8 mouse cellular contexts compared by ENCODE assay signal in genomic region chr2:110017616-110018505, GRCm38 (mm10). TPM values are rescaled to one million over a fixed set of nuclear protein-coding genes. Genes with fewer than 3 reads are reported as not detected.
DNase-seq lines count a peak whose midpoint lies in the region; ATAC-seq and TF ChIP-seq lines count a peak whose summit lies in the region.

TSS of gene Ccdc34 (plus strand) at chr2:110017817.

- intact Hi-C loops in left cerebral cortex, adult 2 months (cut with DNase I): loop anchor here (1.0 to 5.0 kb wide), 2 partner anchors 101 to 189 kb away; partner anchors contain the start of gene Lgr4

- DNase-seq in T-cell, adult 2 months (ENCODE audit: low spot score): peak; percentile 80
- DNase-seq in cerebellum, postnatal 36 days: peak; percentile 89 to 90
- peak; percentile 88 for DNase-seq in gastrocnemius, adult 18-20 months (ENCODE audit: low spot score)
- peak; percentile 97 for DNase-seq in hindbrain, postnatal 0 days (ENCODE audit: low spot score)
- peak; percentile 90 to 91 for DNase-seq in left cerebral cortex, adult 2 months (ENCODE audit: extremely low spot score in 1 of 2, low spot score in 2 of 2)
- DNase-seq in right cerebral cortex, adult 2 months (ENCODE audit: low spot score in 2 of 2): peak; percentile 92 to 94
- peak; percentile 92 for DNase-seq in urinary bladder, postnatal 14 days (ENCODE audit: low spot score)

- H3K4me2 ChIP-seq in hindbrain, postnatal 0 days (ENCODE audit: low read depth, low read length): peak within 1 kb of the TSS; percentile 90

- no peak for TF ChIP-seq CTCF in hindbrain, postnatal 0 days (IDR thresholded peaks at IDR 0.05; ENCODE audit: low read depth)
- TF ChIP-seq CTCF in left cerebral cortex, adult 2 months (IDR thresholded peaks at IDR 0.05): no peak

- peak within 1 kb of the TSS; percentile 84 for H3K27ac ChIP-seq in hindbrain, postnatal 0 days
- H3K27ac ChIP-seq in left cerebral cortex, adult 2 months: peak within 1 kb of the TSS; percentile 63

- H3K4me3 ChIP-seq in hindbrain, postnatal 0 days (ENCODE audit: low read length): peak within 1 kb of the TSS; percentile 70
- H3K4me3 ChIP-seq in left cerebral cortex, adult 2 months: peak within 1 kb of the TSS; percentile 79

- H3K27me3 ChIP-seq in hindbrain, postnatal 0 days (ENCODE audit: insufficient read depth, low read length): no peaks in the 10 kb centered on the region

- peak; percentile 99 for ATAC-seq in hindbrain, postnatal 0 days
- ATAC-seq in megakaryocyte, adult 5-6 weeks (ENCODE audit: poor library complexity, severe bottlenecking): peak; percentile 96

- WGBS in hindbrain, postnatal 0 days: under 1% methylated on average over 44 of the region's 55 CpGs

- H3K9ac ChIP-seq in hindbrain, postnatal 0 days (replicated peaks; ENCODE audit: low read length): peak within 1 kb of the TSS; percentile 75

- H3K9me3 ChIP-seq in hindbrain, postnatal 0 days (ENCODE audit: low read length): no peaks in the 10 kb centered on the region

- peaks cover 4% of the 10 kb centered on the region; the same call in 1 of the 2 replicates for H3K4me1 ChIP-seq in hindbrain, postnatal 0 days (ENCODE audit: insufficient read depth, low read length)

- no peaks in the 10 kb centered on the region; the same call in 1 of the 2 replicates for H3K36me3 ChIP-seq in hindbrain, postnatal 0 days (ENCODE audit: insufficient read depth, low read length)

RNA-seq across cellular contexts. Expression of gene Ccdc34, which starts in this region (rescaled TPM):
- 1 to 10 TPM; 2.4 to 2.8 TPM for total RNA-seq in gastrocnemius, adult 18-20 months (2021)
- 15.8 and 18.6 TPM in 2 replicates for total RNA-seq in hindbrain, postnatal 0 days (2014; rRNA removed)
- 30.2 and 32.3 TPM in 2 replicates for polyA plus RNA-seq in hindbrain, postnatal 0 days (2015; fragmentation: Nextera tagmentation; extraction: Ambion mirVana)
- 10 to 100 TPM; 11.9 to 13.3 TPM for total RNA-seq in left cerebral cortex, adult 2 months (2021)
- 32.0 and 32.6 TPM in 2 replicates for total RNA-seq in megakaryocyte, adult 5-6 weeks (2015)
- total RNA-seq in megakaryocyte, adult 5-6 weeks (2017): 27.7 and 35.8 TPM in 2 replicates

Comparison
In these comparisons a context has a peak if more than half of its experiments do, and no peak if none do; other contexts are left out.
1. Peak in every context shown above with its lines: DNase-seq, ATAC-seq, H3K4me3 ChIP-seq and H3K27ac ChIP-seq.